Mouse (Mus musculus) hindbrain, embryonic 12.5 days (tissue): ENCODE results near the gene Ltbp1. TPM values are rescaled to one million over a fixed set of nuclear protein-coding genes. Genes with fewer than 3 reads are reported as not detected.

Experiments used
- ATAC-seq: fragments of 200-750 bp; cut with Nextera tagmentation; 2 replicates; pipeline ENCODE4 v1.8.0; 2017; ENCODE audit warnings: moderate TSS enrichment; ENCODE audit not compliant: low FRiP score
- H3K27ac ChIP-seq: fragments of 300-500 bp; sonication (generic); 2 replicates; pipeline ENCODE4 v1.5.1; 2016; ENCODE audit warnings: mild to moderate bottlenecking
- H3K27me3 ChIP-seq: fragments of 300-500 bp; sonication (generic); 2 replicates; pipeline ENCODE4 v1.6.1; 2016; ENCODE audit warnings: mild to moderate bottlenecking
- H3K36me3 ChIP-seq: fragments of 300-500 bp; sonication (generic); 2 replicates; pipeline ENCODE4 v1.6.1; 2016; ENCODE audit warnings: mild to moderate bottlenecking
- H3K4me1 ChIP-seq: fragments of 300-500 bp; sonication (generic); 2 replicates; pipeline ENCODE4 v1.6.1; 2016
- H3K4me2 ChIP-seq: fragments of 300-500 bp; sonication (generic); replicated peaks from 2 replicates; pipeline ENCODE4 v1.6.1; 2016; ENCODE audit warnings: mild to moderate bottlenecking
- H3K4me3 ChIP-seq: fragments of 300-500 bp; sonication (generic); 2 replicates; pipeline ENCODE4 v1.5.1; 2016; ENCODE audit warnings: mild to moderate bottlenecking
- H3K9ac ChIP-seq: fragments of 300-500 bp; sonication (generic); 2 replicates; pipeline ENCODE4 v1.6.1; 2016; ENCODE audit warnings: mild to moderate bottlenecking, moderate library complexity
- H3K9me3 ChIP-seq: fragments of 300-500 bp; sonication (generic); replicated peaks from 2 replicates; pipeline ENCODE4 v1.6.1; 2016; ENCODE audit warnings: mild to moderate bottlenecking
- WGBS: fragments of 180-500 bp; shearing (Covaris S2); methylation state at CpG from one replicate; pipeline ENCODE4 v1.1.7; 2016; 5-methylcytosine and 5-hydroxymethylcytosine counted together
- polyA plus RNA-seq: library from polyadenylated mRNA; unstranded; fragments of >200 nt; fragmentation: Nextera tagmentation; extraction: Ambion mirVana; gene quantifications from 2 replicates; pipeline ENCODE4 v1.2.1, GENCODE M21; 2016

The Ltbp1 gene
- polyA plus RNA-seq, 1 experiment from 2014 or later = 12.0 TPM

DNA sequence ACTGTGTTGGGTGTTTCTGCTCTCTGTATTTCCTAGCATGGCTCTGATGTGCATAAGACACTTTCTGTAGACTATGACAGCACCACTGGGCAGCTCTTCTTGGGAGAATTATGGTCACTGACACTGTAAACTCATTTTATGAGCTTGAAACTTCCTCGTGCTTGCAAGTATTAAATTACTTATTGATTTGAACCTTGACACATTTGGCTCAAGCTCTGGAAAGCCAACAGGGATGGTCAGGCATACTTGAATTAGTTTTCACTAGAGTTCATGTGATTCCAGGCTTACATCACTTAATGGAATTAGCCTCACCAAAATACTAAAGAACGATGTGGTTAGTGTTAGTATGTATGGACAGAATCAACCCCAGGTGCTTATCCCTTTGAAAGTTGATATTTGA, 76.0 kb downstream of the Ltbp1 start:
- Histone ChIP-seq H3K27me3 (no peaks in the 10 kb centered on the region; the same call in 1 of the 2 replicates), H3K9me3 (no peaks in the 10 kb centered on the region), H3K9ac (no peak overlapping the region), H3K4me3 (no peak overlapping the region), H3K27ac (no peak overlapping the region), H3K4me1 (no peaks in the 10 kb centered on the region), H3K4me2 (no peak overlapping the region), H3K36me3 (no peaks in the 10 kb centered on the region)
- WGBS = 88% methylated on average over 2 of the region's 2 CpGs
- no peak for ATAC-seq

DNA sequence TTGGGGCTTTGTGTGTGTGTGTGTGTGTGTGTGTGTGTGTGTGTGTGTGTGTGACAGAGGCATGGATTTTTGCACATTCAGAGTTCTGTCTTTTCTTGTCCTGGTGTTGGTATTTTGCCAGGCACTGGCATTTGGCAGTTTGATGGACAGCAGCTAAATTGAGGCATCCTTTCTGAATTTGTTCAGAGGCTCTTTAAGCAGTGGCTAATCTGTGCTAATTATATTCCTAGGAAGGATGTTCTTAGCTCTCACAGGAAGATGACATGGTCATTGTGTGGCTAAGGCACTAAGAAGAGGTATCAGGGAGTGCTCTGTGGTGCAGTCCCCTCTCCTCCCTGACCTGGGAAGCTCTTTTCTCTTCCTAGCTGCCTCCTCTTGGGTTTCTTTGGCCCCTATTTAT, 77.1 kb downstream of the Ltbp1 start:
- Histone ChIP-seq H3K27me3 (no peaks in the 10 kb centered on the region), H3K4me3 (no peak overlapping the region), H3K27ac (no peak overlapping the region), H3K9me3 (no peaks in the 10 kb centered on the region), H3K4me2 (no peak overlapping the region), H3K4me1 (no peaks in the 10 kb centered on the region), H3K36me3 (no peaks in the 10 kb centered on the region), H3K9ac (no peak overlapping the region)
- ATAC-seq = no peak

DNA sequence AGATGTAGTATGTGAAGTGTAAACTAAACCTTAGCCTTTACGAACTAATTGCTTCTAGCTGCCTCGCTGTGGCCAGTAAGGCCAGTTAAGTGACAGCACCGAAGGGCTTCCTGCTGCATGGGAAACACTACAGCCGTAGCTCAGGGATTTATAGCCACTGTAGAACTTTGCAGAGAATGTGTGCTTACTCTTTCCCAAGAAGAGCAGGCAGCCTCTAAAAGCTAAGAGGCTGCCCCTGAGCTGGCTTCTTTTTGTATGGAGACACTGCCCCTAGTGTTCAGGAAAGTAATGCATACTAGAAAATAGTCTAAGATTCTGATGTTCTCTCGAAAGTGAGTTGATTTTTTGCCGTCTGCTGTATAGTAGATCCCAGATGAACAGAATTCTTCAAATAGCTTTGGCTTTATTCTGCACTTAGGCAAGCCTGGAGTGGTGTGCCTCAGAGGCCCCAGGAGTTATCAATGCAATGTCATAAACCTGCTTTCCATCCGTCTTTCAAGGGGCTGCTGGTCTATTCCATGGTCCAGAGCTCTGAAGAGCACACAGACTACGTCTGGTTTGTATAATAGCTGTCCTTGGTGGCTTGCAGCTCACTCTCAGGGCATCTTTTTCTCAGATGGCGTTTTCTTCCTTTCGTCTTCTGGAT, 82.1 kb downstream of the Ltbp1 start:
- Histone ChIP-seq H3K4me1 (no peaks in the 10 kb centered on the region), H3K4me2 (no peak overlapping the region), H3K27ac (no peak overlapping the region), H3K9ac (no peak overlapping the region), H3K27me3 (peaks cover under 1% of the 10 kb centered on the region; the same call in 1 of the 2 replicates), H3K9me3 (no peaks in the 10 kb centered on the region), H3K36me3 (no peaks in the 10 kb centered on the region), H3K4me3 (no peak overlapping the region)
- 59% methylated on average over 10 of the region's 10 CpGs for WGBS
- ATAC-seq = no peak

DNA sequence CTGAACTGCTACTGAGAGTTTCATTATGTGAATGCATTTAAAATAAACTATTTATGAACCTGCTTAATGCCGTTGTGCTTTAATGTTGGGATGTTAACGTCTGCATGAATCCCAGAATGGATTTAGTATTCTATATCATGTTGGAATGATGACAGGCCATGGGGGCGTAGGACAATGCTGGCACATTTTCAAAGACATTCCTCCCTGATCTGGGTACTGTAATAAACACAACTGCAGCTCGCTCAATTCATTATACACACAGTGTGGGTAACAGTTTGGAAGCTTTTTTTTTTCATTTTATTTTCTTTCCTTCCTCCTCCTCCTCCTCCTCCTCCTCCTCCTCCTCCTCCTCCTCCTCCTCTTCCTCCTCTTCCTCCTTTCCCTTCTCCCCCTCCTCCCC, 82.9 kb downstream of the Ltbp1 start:
- H3K9ac ChIP-seq = no peak overlapping the region
- no peaks in the 10 kb centered on the region for H3K4me1 ChIP-seq
- 89% methylated on average over 4 of the region's 4 CpGs for WGBS
- no peak overlapping the region for H3K4me3 ChIP-seq
- no peaks in the 10 kb centered on the region for H3K9me3 ChIP-seq
- no peak overlapping the region for H3K4me2 ChIP-seq
- no peak for ATAC-seq
- H3K27me3 ChIP-seq = peaks cover 7% of the 10 kb centered on the region
- no peak overlapping the region for H3K27ac ChIP-seq
- H3K36me3 ChIP-seq = no peaks in the 10 kb centered on the region

DNA sequence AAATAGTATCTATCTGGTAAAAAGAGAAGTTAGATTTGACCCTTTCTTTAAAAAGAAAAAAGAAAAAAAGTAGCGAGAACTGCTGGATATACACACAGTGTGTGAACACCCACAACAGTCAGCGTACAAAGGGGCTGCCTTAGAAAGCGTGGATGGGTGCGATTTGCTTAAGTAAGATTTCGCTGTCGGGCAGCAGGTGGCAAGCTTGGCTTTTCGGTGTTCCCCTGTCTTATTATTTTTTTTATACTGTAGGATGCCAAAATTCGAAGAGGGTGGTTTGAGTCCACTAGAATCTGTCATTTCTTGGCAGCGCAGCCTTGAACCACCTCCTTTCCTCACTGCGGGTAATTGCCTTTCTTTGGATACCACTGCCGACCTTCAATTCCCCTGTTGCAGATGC, 83.4 kb downstream of the Ltbp1 start:
- H3K27me3 ChIP-seq = peaks cover 9% of the 10 kb centered on the region
- H3K9me3 ChIP-seq = no peaks in the 10 kb centered on the region
- WGBS = 82% methylated on average over 11 of the region's 11 CpGs
- no peak overlapping the region for H3K4me3 ChIP-seq
- no peak overlapping the region for H3K9ac ChIP-seq
- H3K4me2 ChIP-seq = no peak overlapping the region
- no peaks in the 10 kb centered on the region for H3K36me3 ChIP-seq
- no peak for ATAC-seq
- no peaks in the 10 kb centered on the region for H3K4me1 ChIP-seq
- no peak overlapping the region for H3K27ac ChIP-seq

DNA sequence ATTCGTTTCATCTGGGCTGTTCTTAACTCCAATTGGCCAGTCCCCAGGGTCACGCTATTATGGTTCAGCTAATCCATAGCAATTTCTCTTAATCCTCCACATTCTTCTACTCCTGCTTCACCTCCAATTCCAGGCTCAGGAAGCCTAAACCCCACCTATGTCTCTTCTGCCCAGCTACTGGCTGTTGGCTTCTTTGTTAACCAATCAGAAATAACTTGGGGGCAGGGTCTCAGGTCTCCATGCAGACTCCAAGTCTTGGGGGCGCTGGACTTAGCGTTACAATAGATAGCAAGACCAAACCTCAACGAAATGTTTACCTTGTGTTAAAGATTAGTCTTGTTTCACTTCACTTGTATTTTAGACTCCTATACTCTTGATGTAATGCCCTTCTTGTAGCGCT, 85.2 kb downstream of the Ltbp1 start:
- Histone ChIP-seq H3K36me3 (no peaks in the 10 kb centered on the region), H3K4me2 (no peak overlapping the region), H3K9ac (no peak overlapping the region), H3K27me3 (peaks cover 22% of the 10 kb centered on the region), H3K4me3 (no peak overlapping the region), H3K9me3 (no peaks in the 10 kb centered on the region), H3K27ac (no peak overlapping the region), H3K4me1 (no peaks in the 10 kb centered on the region)
- no peak for ATAC-seq
- 79% methylated on average over 6 of the region's 6 CpGs for WGBS

DNA sequence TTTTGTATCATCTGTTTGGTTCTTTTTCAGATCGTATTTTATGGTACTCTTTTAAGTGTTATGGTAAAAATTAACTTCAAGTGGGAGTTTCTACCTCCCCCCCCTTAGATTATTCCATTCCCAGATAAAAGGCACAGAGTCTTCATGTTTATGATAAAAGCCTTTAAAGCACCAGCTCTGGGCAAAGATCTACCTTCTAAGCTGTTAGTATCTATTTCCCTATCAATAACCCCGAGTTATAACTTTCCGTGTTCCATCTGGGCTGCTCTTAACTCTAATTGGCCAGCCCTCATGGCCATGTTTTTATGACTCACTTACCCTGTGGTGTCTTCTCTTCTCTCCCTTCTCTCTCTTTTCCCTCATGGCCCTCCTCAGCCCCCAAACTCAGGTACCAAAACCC, 88.2 kb downstream of the Ltbp1 start:
- H3K9me3 ChIP-seq = no peaks in the 10 kb centered on the region
- H3K27me3 ChIP-seq = peaks cover 26% of the 10 kb centered on the region
- no peak overlapping the region for H3K4me2 ChIP-seq
- WGBS = 93% methylated on average over 3 of the region's 3 CpGs
- H3K4me1 ChIP-seq = peaks cover 5% of the 10 kb centered on the region; the same call in 1 of the 2 replicates
- no peak overlapping the region for H3K4me3 ChIP-seq
- ATAC-seq = no peak
- H3K27ac ChIP-seq = no peak overlapping the region
- no peak overlapping the region for H3K9ac ChIP-seq
- H3K36me3 ChIP-seq = no peaks in the 10 kb centered on the region

DNA sequence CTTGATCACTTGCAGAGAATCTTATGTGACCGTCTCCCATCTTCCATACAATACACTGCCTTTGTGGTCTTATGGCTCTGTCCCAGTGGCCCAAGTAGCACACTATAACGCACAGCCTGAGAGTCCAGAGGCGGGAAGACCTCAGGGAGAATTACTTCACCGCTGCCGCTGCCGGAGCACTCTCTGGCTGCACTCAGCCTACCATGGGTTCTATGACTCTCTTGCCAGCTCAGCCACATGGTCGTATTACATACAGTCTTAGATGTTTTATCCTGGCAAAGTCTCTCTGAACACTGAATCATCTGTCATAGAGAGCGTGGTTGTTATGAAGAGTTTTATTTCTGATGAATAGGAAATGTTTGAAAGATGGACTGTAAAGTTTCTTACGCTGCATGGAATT, 89.2 kb downstream of the Ltbp1 start:
- peaks cover 5% of the 10 kb centered on the region; the same call in 1 of the 2 replicates for H3K4me1 ChIP-seq
- 87% methylated on average over 9 of the region's 9 CpGs for WGBS

DNA sequence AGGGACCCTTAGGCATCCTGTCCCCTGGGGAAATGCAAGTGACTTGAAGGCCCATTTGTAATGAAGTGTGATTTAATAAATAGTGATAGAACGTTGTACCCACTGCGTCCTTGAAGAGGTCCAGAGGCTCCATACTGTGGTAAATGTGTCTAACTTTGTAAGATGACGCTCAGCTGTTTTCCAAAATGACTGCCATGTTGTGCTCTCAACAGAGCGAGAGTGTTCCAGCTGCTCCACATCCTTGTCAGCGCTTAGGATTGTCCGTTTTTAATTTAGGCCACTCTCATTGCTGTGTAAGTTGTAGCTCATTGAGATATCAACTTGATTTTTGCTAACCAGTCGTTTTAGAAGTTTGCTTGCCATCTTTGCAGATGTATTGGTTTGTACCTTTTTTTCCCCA, 91.4 kb downstream of the Ltbp1 start:
- Histone ChIP-seq H3K4me3 (no peak overlapping the region), H3K9me3 (no peaks in the 10 kb centered on the region), H3K36me3 (no peaks in the 10 kb centered on the region), H3K9ac (no peak overlapping the region), H3K27me3 (peaks cover 40% of the 10 kb centered on the region), H3K27ac (no peak overlapping the region), H3K4me2 (no peak overlapping the region), H3K4me1 (peaks cover 5% of the 10 kb centered on the region; the same call in 1 of the 2 replicates)
- WGBS = 55% methylated on average over 7 of the region's 7 CpGs
- no peak for ATAC-seq

More for the DNA sequence above, 89.2 kb downstream of the Ltbp1 start:
- peaks cover 35% of the 10 kb centered on the region for H3K27me3 ChIP-seq
- no peaks in the 10 kb centered on the region for H3K36me3 ChIP-seq
- ATAC-seq = no peak
- H3K9ac ChIP-seq = no peak overlapping the region
- no peaks in the 10 kb centered on the region for H3K9me3 ChIP-seq
- H3K27ac ChIP-seq = no peak overlapping the region
- H3K4me2 ChIP-seq = no peak overlapping the region
- no peak overlapping the region for H3K4me3 ChIP-seq

DNA sequence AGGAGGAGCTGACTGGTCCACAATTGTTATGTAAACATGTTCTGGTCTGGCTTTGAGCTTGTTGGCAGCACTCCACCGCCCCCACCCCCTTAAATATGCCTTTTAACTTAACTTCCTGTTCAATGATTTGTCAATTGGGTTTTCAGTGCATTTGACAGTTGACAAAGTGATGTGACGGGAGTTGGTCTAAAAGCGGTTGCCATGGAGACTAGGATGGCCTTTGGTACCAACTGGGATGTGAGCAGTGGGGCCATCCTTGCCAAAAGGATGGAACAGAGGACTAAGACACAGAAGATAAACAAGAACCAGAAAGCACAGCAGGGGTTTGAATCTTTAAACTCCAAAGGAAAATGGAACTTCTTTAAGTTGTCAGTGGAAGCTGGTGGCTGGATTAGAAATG, 92.0 kb downstream of the Ltbp1 start:
- no peak overlapping the region for H3K4me2 ChIP-seq
- H3K36me3 ChIP-seq = no peaks in the 10 kb centered on the region
- H3K27me3 ChIP-seq = peaks cover 40% of the 10 kb centered on the region
- ATAC-seq = peak; percentile 52; the same call in 1 of the 2 replicates
- no peaks in the 10 kb centered on the region for H3K9me3 ChIP-seq
- 37% methylated on average over 3 of the region's 3 CpGs for WGBS
- H3K4me3 ChIP-seq = no peak overlapping the region
- H3K9ac ChIP-seq = no peak overlapping the region
- H3K27ac ChIP-seq = no peak overlapping the region
- peaks cover 5% of the 10 kb centered on the region; the same call in 1 of the 2 replicates for H3K4me1 ChIP-seq

DNA sequence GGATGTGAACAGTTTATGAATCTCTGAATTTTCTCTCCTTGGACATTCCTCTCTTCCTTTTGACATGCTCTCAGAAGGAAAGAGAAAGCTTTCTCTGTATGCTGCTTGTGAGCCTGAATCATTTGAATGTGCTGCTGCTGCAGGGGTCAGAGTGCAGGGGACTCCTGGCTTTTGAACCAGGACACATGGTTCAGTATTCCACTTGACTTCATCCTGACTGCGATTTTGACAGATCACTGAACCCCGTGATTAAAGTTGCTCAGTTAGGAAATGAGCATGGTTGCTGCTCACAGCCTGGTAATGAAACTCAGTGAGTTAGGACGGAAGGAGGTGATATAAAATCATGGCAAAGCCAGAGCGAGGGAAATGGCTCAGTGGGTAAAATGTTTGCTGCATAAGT, 95.8 kb downstream of the Ltbp1 start:
- H3K36me3 ChIP-seq = no peaks in the 10 kb centered on the region
- peaks cover 18% of the 10 kb centered on the region for H3K27me3 ChIP-seq
- H3K9me3 ChIP-seq = no peaks in the 10 kb centered on the region
- no peak for ATAC-seq
- H3K9ac ChIP-seq = no peak overlapping the region
- H3K4me1 ChIP-seq = peaks cover 5% of the 10 kb centered on the region; the same call in 1 of the 2 replicates
- 55% methylated on average over 4 of the region's 4 CpGs for WGBS
- H3K27ac ChIP-seq = no peak overlapping the region
- H3K4me2 ChIP-seq = no peak overlapping the region
- no peak overlapping the region for H3K4me3 ChIP-seq

DNA sequence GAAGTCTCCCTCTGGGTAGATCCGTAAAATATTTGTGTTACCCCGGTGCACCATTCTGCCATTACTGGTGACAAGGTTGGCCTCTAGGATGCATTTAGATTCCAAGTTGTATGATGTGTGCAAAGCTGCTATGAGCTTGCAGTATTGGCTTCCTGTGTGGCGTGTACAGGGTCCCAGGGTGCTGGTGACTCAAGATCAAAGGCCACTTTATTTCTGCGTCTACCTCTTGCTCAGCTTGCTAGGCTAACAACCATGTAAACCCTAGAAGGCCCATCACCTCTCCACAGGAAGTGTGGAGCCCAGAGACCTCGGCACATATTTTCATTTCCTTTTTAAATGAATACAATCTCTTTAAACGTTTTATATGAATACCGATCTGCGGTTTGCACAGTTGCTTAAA, 96.6 kb downstream of the Ltbp1 start:
- Histone ChIP-seq H3K4me3 (no peak overlapping the region), H3K9ac (no peak overlapping the region), H3K9me3 (no peaks in the 10 kb centered on the region), H3K4me1 (peaks cover 5% of the 10 kb centered on the region; the same call in 1 of the 2 replicates), H3K27me3 (peaks cover 18% of the 10 kb centered on the region), H3K4me2 (no peak overlapping the region), H3K27ac (no peak overlapping the region), H3K36me3 (no peaks in the 10 kb centered on the region)
- 75% methylated on average over 8 of the region's 8 CpGs for WGBS
- no peak for ATAC-seq

DNA sequence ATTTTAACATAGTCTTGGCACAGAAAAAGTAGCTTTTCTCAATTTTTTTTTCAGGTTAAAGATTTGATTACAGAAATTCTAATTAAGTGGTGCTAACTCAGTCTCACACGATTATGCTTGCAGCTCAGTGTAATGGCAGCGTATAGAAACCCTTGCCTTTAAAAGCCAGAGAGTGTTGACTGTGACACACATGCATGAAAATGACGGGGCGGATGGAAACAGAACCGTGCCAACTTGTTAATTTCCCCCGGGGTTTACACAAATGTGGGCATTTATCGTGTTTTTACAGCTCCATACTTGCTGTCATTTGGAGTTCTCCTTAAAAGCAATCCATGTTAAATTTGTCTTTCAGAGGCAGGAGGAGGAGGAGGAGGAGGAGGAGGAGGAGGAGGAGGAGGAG, 102.0 kb downstream of the Ltbp1 start:
- Histone ChIP-seq H3K4me3 (no peak overlapping the region), H3K4me2 (no peak overlapping the region), H3K9ac (no peak overlapping the region), H3K27me3 (no peaks in the 10 kb centered on the region), H3K27ac (no peak overlapping the region), H3K9me3 (no peaks in the 10 kb centered on the region), H3K36me3 (no peaks in the 10 kb centered on the region), H3K4me1 (no peaks in the 10 kb centered on the region)
- WGBS = 63% methylated on average over 7 of the region's 7 CpGs
- no peak for ATAC-seq
